Mouse (Mus musculus): ENCODE measurements around the gene Nrarp.

The Nrarp gene

DNA sequence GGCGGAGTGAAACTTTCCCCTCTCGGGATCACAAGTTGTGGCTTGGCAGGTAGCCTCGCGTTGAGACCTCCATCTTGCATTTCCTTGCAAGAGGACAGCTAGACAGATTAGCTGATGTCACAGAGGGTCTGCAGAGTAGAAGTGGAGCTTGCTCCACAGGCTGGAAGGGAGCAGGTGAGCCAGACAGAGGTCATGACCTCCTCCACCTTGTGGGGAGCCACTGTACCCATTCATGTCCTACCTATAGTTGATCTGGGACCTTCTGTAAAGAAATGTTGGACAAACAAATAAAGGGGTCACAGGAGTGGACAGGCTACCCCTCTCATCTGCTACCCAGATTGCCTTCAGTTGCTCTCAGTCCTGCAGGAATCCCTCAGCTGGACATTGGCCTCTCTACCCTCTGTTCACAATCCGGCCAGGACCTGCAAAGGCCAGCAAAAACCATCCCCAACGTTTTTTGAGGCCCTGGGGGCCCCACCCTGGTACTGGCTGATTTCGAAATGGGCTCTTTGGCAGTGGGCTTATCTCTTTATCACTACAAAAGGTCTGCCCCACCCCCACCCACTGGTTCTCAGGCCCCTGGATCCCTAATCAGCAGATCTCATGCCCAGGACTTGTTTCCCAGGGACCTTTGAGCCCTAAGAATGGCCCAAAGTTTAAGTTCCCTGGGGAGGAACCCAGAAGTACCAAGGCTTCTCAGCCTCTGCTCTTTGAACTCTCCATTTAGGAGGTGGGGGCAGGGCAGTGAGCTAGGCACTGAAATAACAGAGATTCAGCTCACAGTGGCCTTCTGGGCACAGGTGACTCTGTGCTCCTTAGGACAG is 5.5 kb upstream of the Nrarp start:
- DNase-seq (ENCODE audit: low spot score) = no peak

- DNase-seq (ENCODE audit: low spot score) = no peak
Observed at GRCm38 (mm10) chr2:25175690-25176078, 4.9 kb upstream of the Nrarp start.

DNA sequence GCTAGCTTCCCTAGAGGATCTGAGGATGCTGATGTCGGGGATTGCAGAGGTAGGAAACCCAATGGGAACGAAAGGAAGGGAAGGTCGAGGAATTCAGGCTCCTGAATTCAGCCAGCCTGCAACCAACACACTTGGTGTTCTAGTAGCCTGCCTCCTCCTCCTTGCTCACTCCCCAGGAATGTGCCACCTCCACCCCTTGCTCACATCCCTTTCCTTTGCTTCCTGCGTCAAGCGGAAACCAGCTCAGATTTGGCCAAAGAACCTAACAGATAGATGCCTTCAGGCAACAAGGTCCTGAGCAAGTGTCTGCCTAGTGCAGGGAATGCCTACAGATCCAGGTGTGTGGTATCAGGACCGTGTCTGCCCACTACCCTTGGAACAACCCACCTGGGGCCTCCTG is 4.0 kb upstream of the Nrarp start:
- DNase-seq (ENCODE audit: low spot score) = no peak

DNA sequence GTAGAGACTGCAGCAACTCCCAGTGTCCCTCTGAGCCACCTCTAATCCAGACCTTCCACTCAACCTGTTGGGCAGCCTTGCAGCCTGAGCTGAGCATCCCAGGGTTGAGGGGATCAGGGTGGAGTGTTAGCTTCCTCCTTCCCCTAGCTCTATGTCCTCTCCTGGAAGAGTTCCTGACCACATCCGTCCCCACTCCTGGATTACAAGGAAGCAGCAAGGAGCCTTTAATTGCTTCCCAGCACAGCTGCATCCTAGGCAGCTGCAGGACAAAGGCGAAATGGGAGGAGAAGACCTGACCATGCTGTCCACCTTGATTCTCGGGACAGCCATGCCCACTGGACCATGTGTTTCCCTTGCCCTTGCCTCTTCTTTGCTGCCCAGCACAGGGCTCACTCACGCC is 3.5 kb upstream of the Nrarp start:
- DNase-seq (ENCODE audit: low spot score) = no peak

GRCm38 (mm10) chr2:25177685-25178084 is 2.9 kb upstream of the Nrarp start:
- no peak for DNase-seq (ENCODE audit: low spot score)

DNA sequence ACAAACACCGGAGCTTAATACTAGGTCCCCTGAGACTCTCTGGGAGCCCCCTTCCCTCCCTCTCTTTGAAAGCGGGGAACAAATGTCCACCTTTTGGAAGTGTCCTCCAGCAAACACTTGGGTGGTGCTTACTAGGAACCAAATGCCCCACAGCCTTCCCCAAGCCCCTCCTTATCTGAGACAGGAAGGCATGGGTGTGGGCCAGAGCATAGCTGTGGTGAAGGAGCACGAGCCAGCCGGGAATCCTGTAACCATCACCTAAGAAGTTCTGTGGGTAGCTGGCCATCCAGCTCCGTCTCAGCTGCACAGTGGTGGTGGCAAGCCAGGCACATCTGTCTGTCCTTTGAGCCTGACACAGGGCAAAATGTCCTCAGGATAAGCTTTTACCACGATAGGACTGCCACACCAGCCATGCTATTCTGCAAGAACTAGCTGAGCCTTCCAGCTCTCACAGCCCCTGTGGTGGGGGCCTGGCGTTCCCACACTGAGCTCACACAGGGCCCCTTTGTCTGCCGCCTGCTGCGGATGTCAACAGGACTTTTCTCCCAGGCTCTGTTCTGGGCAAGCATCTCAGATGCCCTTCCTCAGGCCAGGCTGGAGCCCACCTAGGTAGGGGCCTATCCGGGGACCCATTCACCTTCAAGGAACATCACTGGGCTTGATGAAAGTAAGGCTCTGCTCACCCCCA is 2.1 kb upstream of the Nrarp start:
- no peak for DNase-seq (ENCODE audit: low spot score)

DNA sequence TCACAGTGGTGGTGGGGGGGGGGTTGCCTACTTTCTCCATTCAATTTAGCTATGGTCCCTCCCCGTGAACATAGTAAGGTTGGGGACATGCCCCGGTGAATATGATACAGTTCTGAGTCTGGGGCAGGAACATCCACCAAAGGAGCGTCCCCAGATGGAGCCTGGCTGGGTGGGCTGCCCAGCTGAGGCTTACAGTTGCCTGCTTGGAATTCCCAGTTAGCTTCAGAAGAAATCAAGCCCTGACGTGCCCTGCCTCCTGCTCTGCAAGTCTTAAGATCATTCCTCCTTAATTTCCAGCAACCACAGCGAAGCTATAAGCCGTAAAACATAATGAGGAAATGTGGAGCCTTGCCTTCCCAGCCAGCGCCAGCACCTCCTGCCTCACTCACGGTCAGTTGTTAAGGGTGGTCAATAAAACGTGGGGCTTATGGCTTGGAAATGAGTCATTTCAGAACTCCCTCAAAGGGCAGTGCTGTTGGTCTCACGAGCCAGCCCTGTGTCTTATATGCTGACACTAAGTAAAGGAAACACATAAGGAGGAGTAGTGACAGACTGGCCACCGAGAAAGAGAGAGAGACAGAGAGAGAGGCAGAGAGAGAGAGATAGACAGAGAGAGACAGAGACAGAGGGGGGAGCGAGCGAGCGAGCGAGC is 866 bp upstream of the Nrarp start:
- DNase-seq (ENCODE audit: low spot score) = no peak

DNA sequence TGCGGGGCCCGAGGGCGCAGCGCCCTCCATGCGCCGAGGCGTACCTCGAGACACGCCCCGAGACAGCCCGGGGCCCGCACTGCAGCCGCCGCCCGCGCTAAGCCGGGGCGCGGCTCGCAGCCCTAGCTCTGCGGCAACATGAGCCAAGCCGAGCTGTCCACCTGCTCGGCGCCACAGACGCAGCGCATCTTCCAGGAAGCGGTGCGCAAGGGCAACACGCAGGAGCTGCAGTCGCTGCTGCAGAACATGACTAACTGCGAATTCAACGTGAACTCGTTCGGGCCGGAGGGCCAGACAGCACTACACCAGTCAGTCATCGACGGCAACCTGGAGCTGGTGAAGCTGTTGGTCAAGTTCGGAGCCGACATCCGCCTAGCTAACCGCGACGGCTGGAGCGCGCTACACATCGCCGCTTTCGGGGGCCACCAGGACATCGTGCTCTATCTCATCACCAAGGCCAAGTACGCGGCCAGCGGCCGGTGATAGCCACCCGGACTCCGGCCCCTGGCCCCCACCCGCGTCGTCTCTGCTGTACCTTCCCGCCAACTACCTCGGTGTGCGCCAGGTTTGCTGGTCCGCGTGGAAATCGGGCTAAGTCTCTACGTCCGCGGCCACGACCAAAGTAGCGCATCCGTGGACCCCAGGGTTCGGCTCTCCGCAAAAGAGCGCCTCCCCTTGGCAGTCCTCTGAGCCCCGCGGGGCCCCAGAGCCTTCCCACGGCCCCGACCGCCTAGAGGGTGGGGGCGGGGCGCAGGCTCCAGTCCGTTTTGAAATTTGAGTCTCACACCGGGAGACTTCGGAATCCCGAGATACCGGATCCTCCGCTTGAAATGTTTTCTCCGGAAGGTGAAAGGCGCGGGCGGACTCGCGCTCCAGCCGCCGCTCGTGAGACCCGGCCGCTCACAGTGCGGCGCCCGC is 674 bp downstream of the Nrarp start:
- no peak for DNase-seq (ENCODE audit: low spot score)

GRCm38 (mm10) chr2:25181891-25182397 is 1.4 kb downstream of the Nrarp start:
- no peak for DNase-seq (ENCODE audit: low spot score)

GRCm38 (mm10) chr2:25182664-25183063 is 2.1 kb downstream of the Nrarp start:
- DNase-seq (ENCODE audit: low spot score) = no peak

DNA sequence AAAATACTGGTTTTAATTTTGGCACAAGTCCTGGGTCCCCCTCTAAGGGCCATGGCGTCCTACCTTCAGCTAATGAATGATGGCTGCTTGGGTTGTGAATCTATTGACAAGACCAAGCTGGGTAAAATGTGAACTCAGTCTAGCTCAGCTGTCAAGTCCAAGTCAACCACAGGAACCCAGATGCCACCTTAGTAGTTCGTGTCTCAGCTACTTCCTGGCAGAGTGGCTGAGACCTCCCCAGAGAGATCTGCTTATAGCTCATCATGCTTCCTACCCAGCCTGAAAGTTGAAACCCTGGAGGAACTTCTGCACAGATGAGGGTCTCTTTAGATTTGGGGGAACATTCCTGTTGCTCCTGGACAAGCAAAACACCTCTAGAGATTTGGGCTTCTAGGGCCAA is 2.8 kb downstream of the Nrarp start:
- no peak for DNase-seq (ENCODE audit: low spot score)

DNA sequence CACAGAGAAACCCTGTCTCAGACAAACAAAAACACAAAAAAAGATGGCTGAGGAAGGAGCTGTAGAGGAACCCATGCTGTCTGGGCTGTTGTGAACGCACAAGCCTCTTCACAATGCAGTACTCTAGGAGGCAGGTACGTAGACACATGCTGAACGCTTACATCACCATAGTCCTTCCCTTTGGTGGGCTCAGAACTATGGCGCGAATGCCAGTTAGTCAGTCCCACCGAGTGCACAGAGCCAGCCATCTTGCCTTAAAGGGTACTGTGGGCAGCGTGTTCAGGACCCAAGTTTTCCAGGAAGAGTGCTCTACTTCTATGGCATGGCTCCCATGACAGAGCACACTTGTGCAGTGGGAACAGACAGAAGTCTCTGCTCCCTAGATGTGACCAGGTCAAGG is 3.9 kb downstream of the Nrarp start:
- no peak for DNase-seq (ENCODE audit: low spot score)

DNA sequence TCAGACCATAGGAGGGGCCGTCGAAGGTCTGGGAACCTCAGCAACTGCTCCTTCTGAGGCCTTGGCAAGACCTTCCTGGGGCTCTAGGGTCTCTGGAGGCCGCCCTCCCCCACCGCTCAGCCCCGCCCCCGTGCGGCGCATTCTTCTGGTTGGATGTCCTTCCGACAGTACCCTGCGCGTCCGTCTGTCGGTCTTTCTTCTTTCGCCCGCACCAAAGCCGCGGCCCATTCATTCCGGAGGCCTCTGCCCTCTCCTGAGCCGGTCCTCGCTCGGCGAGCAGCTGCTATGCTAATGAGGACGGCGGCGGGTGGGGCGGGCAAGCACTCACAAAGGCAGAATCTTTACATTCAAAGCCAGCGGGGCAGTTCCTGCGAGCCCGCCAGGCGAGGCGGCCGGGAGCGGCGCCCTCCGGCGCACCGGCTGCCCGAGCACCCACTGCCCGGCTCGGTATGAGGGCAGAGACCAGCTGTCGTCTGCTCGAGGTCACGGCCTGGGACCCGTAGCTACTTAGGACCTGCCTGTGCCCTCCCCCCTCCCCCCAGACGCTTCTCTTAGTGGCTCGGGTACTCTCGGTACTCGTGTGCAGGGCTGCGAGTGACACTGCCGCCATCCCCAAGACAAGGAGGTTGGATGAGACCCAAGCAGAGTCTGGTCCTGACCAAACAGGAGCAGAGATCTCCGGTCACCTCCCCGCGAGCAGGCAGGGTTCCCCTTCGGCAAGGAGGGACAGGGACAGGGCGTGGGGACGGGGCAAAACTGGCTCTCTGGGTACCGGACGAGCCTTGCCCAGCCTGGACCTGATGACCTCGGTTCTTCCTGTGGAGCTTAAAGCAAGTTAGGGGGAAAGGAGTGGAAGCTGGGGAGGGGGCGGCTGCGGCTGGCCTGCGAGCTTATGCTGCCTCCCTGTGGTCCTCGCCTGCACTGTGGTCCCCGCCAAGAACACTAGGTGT is 5.3 kb downstream of the Nrarp start:
- no peak for DNase-seq (ENCODE audit: low spot score)

GRCm38 (mm10) chr2:25186575-25186930 is 6.0 kb downstream of the Nrarp start:
- no peak for DNase-seq (ENCODE audit: low spot score)

DNA sequence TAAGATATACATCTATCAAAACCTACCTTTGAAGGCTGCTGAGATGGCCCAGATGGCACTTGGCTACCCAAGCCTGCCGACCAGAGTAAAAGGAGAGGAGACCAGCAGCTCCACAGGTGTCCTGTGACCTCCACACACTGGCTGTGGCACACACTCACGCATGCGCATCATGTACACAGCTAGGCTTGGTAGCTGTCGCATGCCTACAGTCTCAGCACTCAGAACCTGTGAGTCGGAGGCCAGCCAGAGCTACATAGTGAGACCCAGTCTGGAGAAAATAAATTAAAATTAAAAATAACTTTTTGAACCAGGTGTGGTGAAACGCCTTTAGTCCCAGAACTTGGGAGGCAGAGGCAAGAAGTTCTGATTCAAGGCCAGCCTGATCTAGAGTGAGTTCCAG is 7.3 kb downstream of the Nrarp start:
- no peak for DNase-seq (ENCODE audit: low spot score)

GRCm38 (mm10) chr2:25193330-25193770 is 12.8 kb downstream of the Nrarp start:
- peak; percentile 92 for DNase-seq (ENCODE audit: low spot score)

- DNase-seq (ENCODE audit: low spot score) = no peak
Observed at GRCm38 (mm10) chr2:25194006-25194405, 13.4 kb downstream of the Nrarp start.

- no peak for DNase-seq (ENCODE audit: low spot score)
Observed at GRCm38 (mm10) chr2:25194486-25195171, 14.1 kb downstream of the Nrarp start.

- peak; percentile 88 for DNase-seq (ENCODE audit: low spot score)
Observed at GRCm38 (mm10) chr2:25195211-25196156, 14.9 kb downstream of the Nrarp start.

Measured in lung, postnatal 25 days (tissue).